Mouse (Mus musculus) stomach, embryonic 14.5 days (tissue): ENCODE results near the gene Lcn4. TPM values are rescaled to one million over a fixed set of nuclear protein-coding genes. Genes with fewer than 3 reads are reported as not detected.

Experiments used
- polyA plus RNA-seq: library from polyadenylated mRNA; unstranded; fragments of >200 nt; fragmentation: Nextera tagmentation; extraction: Ambion mirVana; gene quantifications from 2 replicates; pipeline ENCODE4 v1.2.1, GENCODE M21; 2014

Lcn4 gene
- polyA plus RNA-seq, 1 experiment from 2014 or later = not detected

Other genes with a start within 250 kb of the Lcn4 start
- 33.4 and 37.7 TPM in 2 replicates for gene Sec16a, start 226.1 kb downstream of the Lcn4 start, polyA plus RNA-seq
- 29.5 and 31.7 TPM in 2 replicates for gene Notch1, start 154.6 kb downstream of the Lcn4 start, polyA plus RNA-seq
- 113 and 120 TPM in 2 replicates for gene Egfl7, start 91.3 kb downstream of the Lcn4 start, polyA plus RNA-seq
- gene Gm20532, start 84.6 kb downstream of the Lcn4 start, polyA plus RNA-seq = not detected in 2 replicates
- gene Agpat2, start 66.9 kb downstream of the Lcn4 start, polyA plus RNA-seq = 43.7 and 44.8 TPM in 2 replicates
- 37.7 and 38.5 TPM in 2 replicates for gene Fam69b, start 42.8 kb downstream of the Lcn4 start, polyA plus RNA-seq
- not detected in 2 replicates for gene Abo, start 193.7 kb upstream of the Lcn4 start, polyA plus RNA-seq
- 17.0 and 18.4 TPM in 2 replicates for gene Surf6, start 231.6 kb upstream of the Lcn4 start, polyA plus RNA-seq
- gene Med22, start 239.4 kb upstream of the Lcn4 start, polyA plus RNA-seq = 30.3 and 31.1 TPM in 2 replicates
- 712 and 713 TPM in 2 replicates for gene Rpl7a, start 239.5 kb upstream of the Lcn4 start, polyA plus RNA-seq
- 33.2 and 36.8 TPM in 2 replicates for gene Surf2, start 245.1 kb upstream of the Lcn4 start, polyA plus RNA-seq
- 50.4 and 52.4 TPM in 2 replicates for gene Surf1, start 245.2 kb upstream of the Lcn4 start, polyA plus RNA-seq